Mouse (Mus musculus): ENCODE results near the gene Srxn1.

DNA sequence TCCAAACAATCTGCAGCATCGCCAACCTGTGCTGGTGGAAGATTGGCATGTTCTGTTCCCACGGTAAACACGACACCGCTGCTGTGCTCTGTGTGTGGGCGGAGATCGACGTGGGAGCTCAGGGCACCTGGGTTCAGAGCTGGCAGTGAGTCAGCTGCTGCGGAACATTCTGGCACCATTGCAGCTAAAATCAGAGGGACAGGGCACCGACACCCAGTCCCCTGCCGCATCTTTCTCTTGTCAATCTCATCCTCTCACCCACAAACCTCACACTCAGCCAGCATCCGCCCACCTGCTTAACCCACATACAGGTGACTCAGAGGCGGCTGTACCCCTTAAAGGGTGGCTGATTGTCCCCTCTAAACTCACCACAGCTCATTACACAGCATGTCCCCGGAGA, 3.6 kb upstream of the Srxn1 start:
- TF ChIP-seq CTCF (IDR thresholded peaks at IDR 0.05; ENCODE audit: low read depth) (no peak), EP300 (IDR thresholded peaks at IDR 0.05; ENCODE audit: low read depth) (no peak)
